Mouse (Mus musculus): ENCODE results near the gene Pcsk4. TPM values are rescaled to one million over a fixed set of nuclear protein-coding genes. Genes with fewer than 3 reads are reported as not detected.
A peak's percentile ranks its signal among the peaks of the same experiment; 100 is the strongest.
"Not testable (repeated sequence)": the region's sequence is repeated elsewhere in the genome, so short reads cannot be mapped to it uniquely, and the experiment has no call there.

The Pcsk4 gene
- total RNA-seq, 2 experiments from 2014 or later = 0.98 to 6.7 TPM

DNA sequence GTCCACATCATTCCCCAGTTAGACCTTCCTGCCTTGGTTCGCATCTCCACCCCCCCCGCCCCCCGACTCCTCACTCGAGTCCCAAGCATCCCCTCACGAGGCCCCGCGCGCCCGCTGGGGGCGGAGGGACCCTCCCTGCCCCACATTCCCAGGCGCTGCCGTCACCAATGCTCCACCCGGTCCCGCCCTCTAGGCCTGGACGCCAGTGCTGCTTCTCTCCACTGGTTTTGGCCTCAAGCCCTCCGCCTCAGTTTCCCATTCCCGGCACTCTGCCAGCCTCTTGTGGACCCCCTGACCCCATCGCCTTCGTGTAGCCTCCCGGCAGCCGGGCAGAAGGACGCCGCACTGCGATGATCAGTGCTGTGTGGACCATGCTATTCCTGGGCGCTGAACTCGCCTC is 19.7 kb upstream of the Pcsk4 start:
- ATAC-seq (replicated peaks; ENCODE audit: poor library complexity, severe bottlenecking) = no peak

DNA sequence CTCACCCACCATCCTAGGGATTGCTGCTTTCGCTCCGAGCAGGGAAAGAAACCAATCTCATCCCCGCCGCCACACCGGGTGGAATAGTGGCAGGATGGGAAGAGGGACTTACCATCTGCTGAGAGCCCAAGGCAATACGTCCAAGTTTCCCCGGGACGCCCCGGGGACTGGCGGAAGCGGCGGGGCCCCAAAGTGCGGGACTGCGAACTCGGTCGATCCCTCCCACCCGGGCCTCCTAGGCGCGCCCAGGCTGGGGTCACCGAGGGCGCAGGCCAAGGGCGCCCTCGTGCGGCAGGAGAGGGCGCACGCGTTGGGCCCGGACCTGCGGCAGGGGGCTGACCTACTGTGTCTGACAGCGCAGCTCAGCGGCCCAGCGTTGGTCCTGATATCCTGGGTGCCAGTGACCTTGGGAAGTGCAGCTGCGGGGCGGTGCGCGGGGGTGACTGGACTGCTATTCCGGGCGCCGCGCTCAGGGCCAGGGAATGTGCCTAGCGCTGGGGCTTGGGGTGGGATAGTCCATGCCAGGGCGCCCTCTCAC is 19.0 kb upstream of the Pcsk4 start, which contains the start of gene Adamtsl5:
Gene Adamtsl5, minus strand, starts transcription at position 169 of the 538 bp plus-strand sequence.
- peak; percentile 68 for ATAC-seq (replicated peaks; ENCODE audit: poor library complexity, severe bottlenecking)

DNA sequence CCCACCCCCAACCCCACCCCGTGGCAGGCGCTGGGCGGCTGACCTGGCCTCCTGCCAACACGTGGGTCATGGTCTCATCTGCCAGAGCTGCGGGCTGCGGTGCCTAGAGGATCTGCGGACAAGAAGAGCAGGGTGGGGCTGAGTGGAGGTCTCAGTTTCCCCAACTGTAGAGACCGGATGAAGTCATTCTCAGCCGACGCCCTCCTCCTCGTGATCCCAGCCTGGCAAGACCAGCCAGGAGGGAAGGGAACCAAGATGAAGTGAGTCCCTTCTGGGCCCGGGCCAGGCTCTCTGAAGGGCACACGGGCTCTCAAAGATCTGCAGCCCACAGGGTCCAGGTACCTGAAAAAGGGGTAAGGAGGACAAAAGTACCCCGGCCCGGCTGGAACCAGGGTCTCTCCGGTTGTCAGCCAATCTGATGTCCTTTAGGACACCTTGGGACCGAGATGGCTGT is 18.2 kb upstream of the Pcsk4 start:
- no peak for ATAC-seq (replicated peaks; ENCODE audit: poor library complexity, severe bottlenecking)

DNA sequence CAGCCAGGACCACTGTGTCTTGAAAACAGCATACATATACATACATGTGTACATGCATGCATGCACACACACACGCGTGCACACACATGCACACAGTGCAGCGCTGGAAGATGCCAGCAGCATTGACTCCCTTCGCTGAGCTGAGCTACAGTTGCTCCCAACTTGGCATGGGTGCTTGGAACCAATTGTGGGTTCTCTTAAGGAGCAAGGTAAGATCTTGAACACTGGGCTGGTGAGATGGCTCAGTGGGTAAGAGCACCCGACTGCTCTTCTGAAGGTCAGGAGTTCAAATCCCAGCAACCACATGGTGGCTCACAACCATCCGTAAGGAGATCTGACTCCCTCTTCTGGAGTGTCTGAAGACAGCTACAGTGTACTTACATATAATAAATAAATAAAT is 16.6 kb upstream of the Pcsk4 start:
- not testable (repeated sequence) for ATAC-seq (replicated peaks; ENCODE audit: poor library complexity, severe bottlenecking)

DNA sequence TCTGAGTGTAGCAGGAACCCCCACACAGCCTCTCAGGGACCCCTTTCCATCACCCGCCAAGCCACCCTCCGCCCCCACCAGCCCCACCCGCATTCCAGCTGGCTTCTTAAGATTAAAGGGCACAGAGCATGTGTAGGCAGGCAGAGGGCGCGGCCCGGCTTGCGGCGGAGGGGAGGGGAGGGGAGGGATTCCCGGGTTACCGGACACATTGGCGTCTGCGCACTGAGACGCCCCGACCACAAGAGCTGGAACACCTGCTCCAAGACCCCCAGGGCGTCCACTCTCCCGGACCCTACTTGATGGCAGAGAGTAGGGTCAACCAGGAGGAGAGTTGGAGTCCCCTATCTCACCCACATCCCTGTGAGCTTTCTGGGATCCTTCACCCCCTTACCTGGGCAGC is 15.8 kb upstream of the Pcsk4 start:
- ATAC-seq (replicated peaks; ENCODE audit: poor library complexity, severe bottlenecking) = no peak

DNA sequence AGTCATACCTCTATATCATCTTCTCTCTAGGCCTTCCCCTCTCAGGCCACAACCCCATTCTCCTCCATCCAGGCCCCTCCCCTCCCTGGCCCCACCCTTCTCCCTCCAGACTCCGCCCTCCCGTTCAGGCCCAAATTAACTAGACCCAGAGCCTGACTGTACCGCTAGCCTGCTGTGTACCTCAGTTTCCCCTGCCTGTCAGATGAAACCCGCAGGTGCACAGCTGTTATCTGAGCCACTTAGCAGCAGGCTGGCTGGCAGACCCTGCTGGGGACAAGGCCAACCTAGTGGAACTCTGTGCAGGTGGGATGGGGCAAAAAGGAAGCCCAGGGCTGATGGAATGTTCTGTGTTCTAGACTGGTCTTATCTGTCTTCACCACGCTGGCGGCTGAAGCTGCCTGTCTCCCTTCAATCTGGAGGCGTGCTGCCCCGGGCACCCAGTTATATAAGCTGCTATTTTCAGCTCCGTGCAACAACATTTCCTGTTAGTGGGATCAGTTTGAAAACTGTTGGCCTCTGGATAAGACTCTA is 14.9 kb upstream of the Pcsk4 start:
- ATAC-seq (replicated peaks; ENCODE audit: poor library complexity, severe bottlenecking) = no peak

DNA sequence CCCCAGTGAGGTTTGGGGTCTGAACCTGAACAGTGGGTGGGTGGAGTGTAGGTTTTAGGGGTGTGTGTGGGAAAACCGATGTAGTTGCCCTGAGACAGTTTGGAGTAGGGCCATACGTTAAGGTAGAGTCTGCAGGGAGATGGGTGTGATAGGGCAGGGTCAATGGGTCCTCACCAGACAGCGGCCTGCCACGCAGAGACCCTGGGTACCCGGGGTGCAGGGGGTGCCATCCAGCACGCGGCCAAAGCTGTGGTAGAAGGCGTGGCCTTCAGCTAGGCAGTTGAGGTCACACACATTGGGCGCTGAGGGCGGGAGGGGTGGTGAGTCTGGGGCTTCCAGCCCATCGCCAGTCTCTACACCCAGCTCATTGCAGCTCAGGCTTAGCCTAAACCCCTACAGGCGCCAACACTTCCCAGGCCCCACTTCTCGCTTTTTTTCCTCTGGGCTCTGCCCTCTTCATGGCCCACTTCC is 14.2 kb upstream of the Pcsk4 start:
- ATAC-seq (replicated peaks; ENCODE audit: poor library complexity, severe bottlenecking) = no peak

- peak; percentile 62 for ATAC-seq (replicated peaks; ENCODE audit: poor library complexity, severe bottlenecking)
Observed at GRCm38 (mm10) chr10:80342749-80343424, 13.6 kb upstream of the Pcsk4 start.

- no peak for ATAC-seq (replicated peaks; ENCODE audit: poor library complexity, severe bottlenecking)
Observed at GRCm38 (mm10) chr10:80342305-80342748, 13.0 kb upstream of the Pcsk4 start.

GRCm38 (mm10) chr10:80341491-80342304 is 12.4 kb upstream of the Pcsk4 start:
- ATAC-seq (replicated peaks; ENCODE audit: poor library complexity, severe bottlenecking) = no peak

DNA sequence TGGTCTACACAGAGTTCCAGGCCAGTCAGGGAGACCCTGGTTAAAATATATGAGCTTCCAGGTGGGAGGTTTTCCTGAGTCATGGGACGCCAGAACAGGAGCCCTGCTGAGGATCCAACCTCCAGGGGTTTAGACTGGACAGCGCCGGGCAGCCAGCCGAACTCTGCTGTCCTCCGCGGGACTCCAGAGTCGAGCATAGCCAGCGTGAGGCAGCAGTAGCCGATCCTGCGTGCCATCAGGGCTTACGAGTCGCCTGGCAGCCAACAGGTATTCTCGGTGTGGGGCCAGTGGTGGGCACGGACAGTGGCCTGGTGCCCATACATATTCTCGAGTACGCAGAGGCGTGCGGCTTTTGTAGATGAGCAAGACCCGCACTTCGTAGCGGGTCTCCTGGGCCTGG is 11.7 kb upstream of the Pcsk4 start:
- no peak for ATAC-seq (replicated peaks; ENCODE audit: poor library complexity, severe bottlenecking)

- peak; percentile 35 for ATAC-seq (replicated peaks; ENCODE audit: poor library complexity, severe bottlenecking)
Observed at GRCm38 (mm10) chr10:80339941-80340750, 10.8 kb upstream of the Pcsk4 start.

DNA sequence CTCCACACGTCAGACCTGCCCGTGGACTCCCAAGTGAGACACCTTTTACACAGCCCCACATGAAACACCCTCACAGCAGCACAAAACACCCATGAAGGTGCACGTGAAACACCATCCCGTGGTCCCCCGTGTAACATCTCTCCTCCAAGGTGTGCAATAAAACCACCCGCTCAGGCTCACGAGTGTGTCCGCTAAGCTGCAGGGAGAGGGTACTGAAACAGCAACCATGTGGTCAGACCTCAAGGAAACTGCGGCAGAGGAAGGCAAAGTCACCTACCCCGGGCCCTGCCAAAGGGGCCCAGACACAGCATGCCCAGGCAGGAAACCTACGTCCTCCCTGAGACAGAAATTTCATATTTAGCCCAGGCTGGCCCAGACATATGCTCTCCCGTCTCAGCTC is 7.0 kb upstream of the Pcsk4 start:
- ATAC-seq (replicated peaks; ENCODE audit: poor library complexity, severe bottlenecking) = no peak

DNA sequence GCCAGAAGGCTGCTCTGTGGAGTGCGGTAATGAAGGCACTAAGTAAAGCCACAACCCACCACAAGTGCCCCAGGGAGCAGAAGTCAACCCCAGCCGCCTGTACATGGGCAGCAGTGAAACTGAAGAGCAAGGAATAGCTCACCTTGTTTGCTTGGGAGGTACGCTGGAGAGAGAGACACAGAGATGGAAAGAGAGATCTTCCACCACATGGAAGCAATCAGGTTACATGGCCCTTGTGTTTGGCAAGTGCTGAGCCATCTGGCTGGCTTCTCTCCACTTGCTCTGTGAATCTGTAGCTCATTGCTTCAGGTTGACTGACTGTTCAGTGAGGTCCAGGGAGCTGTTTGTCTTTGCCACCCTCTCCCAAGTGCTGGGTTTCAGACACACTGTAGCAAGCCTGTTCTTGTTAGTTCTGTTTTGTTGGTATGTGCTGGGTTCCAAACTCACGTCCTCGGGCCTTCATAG is 3.3 kb upstream of the Pcsk4 start:
- no peak for ATAC-seq (replicated peaks; ENCODE audit: poor library complexity, severe bottlenecking)

- no peak for ATAC-seq (replicated peaks; ENCODE audit: poor library complexity, severe bottlenecking)
Observed at GRCm38 (mm10) chr10:80331636-80332524, 2.6 kb upstream of the Pcsk4 start.

DNA sequence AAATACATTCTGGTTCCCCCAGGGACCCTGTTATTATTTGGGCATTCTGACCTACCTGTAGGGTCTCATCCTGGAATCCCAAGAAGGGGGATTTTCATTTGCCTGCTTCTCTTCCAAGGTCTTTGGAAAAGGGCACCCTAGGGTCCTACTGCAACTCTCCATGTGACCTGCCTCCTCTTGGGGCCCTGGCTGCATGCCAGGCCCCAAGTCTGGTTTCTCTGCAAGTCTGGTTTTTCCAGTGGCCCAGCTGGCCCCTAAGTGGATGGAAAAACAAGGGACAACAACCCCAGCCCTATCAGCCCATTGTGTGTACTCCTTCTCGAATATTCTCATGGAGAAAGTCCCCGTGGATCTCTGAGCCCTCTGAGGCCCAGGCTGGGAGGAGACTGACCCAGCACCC is 1.6 kb upstream of the Pcsk4 start:
- no peak for ATAC-seq (replicated peaks; ENCODE audit: poor library complexity, severe bottlenecking)

- no peak for ATAC-seq (replicated peaks; ENCODE audit: poor library complexity, severe bottlenecking)
Observed at GRCm38 (mm10) chr10:80330084-80330483, 786 bp upstream of the Pcsk4 start.

GRCm38 (mm10) chr10:80325045-80325444 is 4.3 kb downstream of the Pcsk4 start:
- ATAC-seq (replicated peaks; ENCODE audit: poor library complexity, severe bottlenecking) = no peak

All from granulocyte monocyte progenitor cell, adult 5-6 weeks (primary cell).